Mouse (Mus musculus) ovary, adult 2 months (tissue): ENCODE data around the gene Zfp3. TPM values are rescaled to one million over a fixed set of nuclear protein-coding genes. Genes with fewer than 3 reads are reported as not detected.

Experiments
- polyA plus RNA-seq: library from polyadenylated mRNA; depleted of rRNA; stranded (reverse); fragments of >200 nt; gene quantifications from 2 replicates; pipeline ENCODE4 v1.2.3, GENCODE M21; 2012; rRNA removed

Zfp3 gene
- 1.9 and 2.1 TPM in 2 replicates for polyA plus RNA-seq

GRCm38 (mm10) chr11:70763936-70764808 is at the start of gene Zfp3:
Zfp3 (plus strand) TSS chr11:70764209.

GRCm38 (mm10) chr11:70812365-70812764 is 48.4 kb downstream of the Zfp3 start, which contains the start of gene Scimp:
Scimp (minus strand) TSS chr11:70812586.

Other genes starting within 250 kb of the Zfp3 start
- 0.50 TPM in 1 of 2 replicates, not detected in the other for gene Vmo1, start 249.6 kb upstream of the Zfp3 start, polyA plus RNA-seq
- 0.94 and 1.0 TPM in 2 replicates for gene Gltpd2, start 245.0 kb upstream of the Zfp3 start, polyA plus RNA-seq
- 320 and 440 TPM in 2 replicates for gene Psmb6, start 238.8 kb upstream of the Zfp3 start, polyA plus RNA-seq
- not detected in 2 replicates for gene Gm40193, start 231.3 kb upstream of the Zfp3 start, polyA plus RNA-seq
- gene Pld2, start 224.1 kb upstream of the Zfp3 start, polyA plus RNA-seq, result 31.2 and 31.9 TPM in 2 replicates
- 111 and 120 TPM in 2 replicates for gene Mink1, start 201.3 kb upstream of the Zfp3 start, polyA plus RNA-seq
- gene 4930544D05Rik, start 148.4 kb upstream of the Zfp3 start, polyA plus RNA-seq, result not detected in 2 replicates
- gene Chrne, start 145.0 kb upstream of the Zfp3 start, polyA plus RNA-seq, result 0.35 TPM in 1 of 2 replicates, not detected in the other
- not detected in 2 replicates for gene Gp1ba, start 125.1 kb upstream of the Zfp3 start, polyA plus RNA-seq
- 94.5 and 104 TPM in 2 replicates for gene Rnf167, start 117.0 kb upstream of the Zfp3 start, polyA plus RNA-seq
- gene Slc25a11, start 116.7 kb upstream of the Zfp3 start, polyA plus RNA-seq, result 138 and 164 TPM in 2 replicates
- gene Pfn1, start 109.6 kb upstream of the Zfp3 start, polyA plus RNA-seq, result 2,318 and 3,020 TPM in 2 replicates
- 11.0 and 11.7 TPM in 2 replicates for gene Eno3, start 107.0 kb upstream of the Zfp3 start, polyA plus RNA-seq
- 38.2 and 49.8 TPM in 2 replicates for gene Spag7, start 94.8 kb upstream of the Zfp3 start, polyA plus RNA-seq
- gene Camta2, start 76.1 kb upstream of the Zfp3 start, polyA plus RNA-seq, result 25.3 and 32.7 TPM in 2 replicates
- 2.7 and 3.5 TPM in 2 replicates for gene Inca1, start 64.1 kb upstream of the Zfp3 start, polyA plus RNA-seq
- 51.4 and 54.9 TPM in 2 replicates for gene Kif1c, start 63.7 kb upstream of the Zfp3 start, polyA plus RNA-seq
- 0.83 and 0.85 TPM in 2 replicates for gene Scimp, start 48.4 kb downstream of the Zfp3 start, polyA plus RNA-seq
- 3.2 and 9.1 TPM in 2 replicates for gene Rabep1, start 80.6 kb downstream of the Zfp3 start, polyA plus RNA-seq
- gene Nup88, start 205.8 kb downstream of the Zfp3 start, polyA plus RNA-seq, result 24.5 and 25.8 TPM in 2 replicates
- 23.5 and 27.8 TPM in 2 replicates for gene Rpain, start 206.0 kb downstream of the Zfp3 start, polyA plus RNA-seq
- gene C1qbp, start 218.8 kb downstream of the Zfp3 start, polyA plus RNA-seq, result 270 and 676 TPM in 2 replicates
- 37.5 TPM in 2 replicates for gene Dhx33, start 240.2 kb downstream of the Zfp3 start, polyA plus RNA-seq